Mouse (Mus musculus) yolk sac, embryonic 10.5 days (tissue): Measurements from ENCODE around the gene Prickle2.
A peak's percentile ranks its signal among the peaks of the same experiment; 100 is the strongest.

ENCODE experiments used
- DNase-seq: peaks from one replicate; pipeline ENCODE4 v3.0.0-alpha.2; 2017; ENCODE audit warnings: low spot score

Gene Prickle2

GRCm38 (mm10) chr6:92665530-92665989 lies 40.4 kb downstream of the Prickle2 start:
- DNase-seq = peak; percentile 29

- DNase-seq = no peak
Measured at GRCm38 (mm10) chr6:92663885-92664284, 42.1 kb downstream of the Prickle2 start.

GRCm38 (mm10) chr6:92663433-92663832 lies 42.5 kb downstream of the Prickle2 start:
- DNase-seq = no peak

GRCm38 (mm10) chr6:92649063-92649462 lies 56.9 kb downstream of the Prickle2 start:
- DNase-seq = no peak

- no peak for DNase-seq
Measured at GRCm38 (mm10) chr6:92648571-92648970, 57.4 kb downstream of the Prickle2 start.

- DNase-seq = no peak
Measured at GRCm38 (mm10) chr6:92642929-92643328, 63.0 kb downstream of the Prickle2 start.

GRCm38 (mm10) chr6:92641956-92642355 lies 64.0 kb downstream of the Prickle2 start:
- no peak for DNase-seq

- DNase-seq = no peak
Measured at GRCm38 (mm10) chr6:92640896-92641295, 65.1 kb downstream of the Prickle2 start.

GRCm38 (mm10) chr6:92636431-92636830 lies 69.5 kb downstream of the Prickle2 start:
- DNase-seq = no peak

GRCm38 (mm10) chr6:92634876-92635468 lies 71.0 kb downstream of the Prickle2 start:
- no peak for DNase-seq

- DNase-seq = no peak
Measured at GRCm38 (mm10) chr6:92630991-92631390, 75.0 kb downstream of the Prickle2 start.

GRCm38 (mm10) chr6:92627711-92628110 lies 78.2 kb downstream of the Prickle2 start:
- no peak for DNase-seq

GRCm38 (mm10) chr6:92627048-92627617 lies 78.8 kb downstream of the Prickle2 start:
- no peak for DNase-seq

- DNase-seq = no peak
Measured at GRCm38 (mm10) chr6:92625923-92626322, 80.0 kb downstream of the Prickle2 start.

- no peak for DNase-seq
Measured at GRCm38 (mm10) chr6:92624306-92624705, 81.6 kb downstream of the Prickle2 start.

- no peak for DNase-seq
Measured at GRCm38 (mm10) chr6:92617183-92617582, 88.8 kb downstream of the Prickle2 start.

GRCm38 (mm10) chr6:92614771-92615170 lies 91.2 kb downstream of the Prickle2 start:
- DNase-seq = no peak

- DNase-seq = no peak
Measured at GRCm38 (mm10) chr6:92612151-92612769, 93.7 kb downstream of the Prickle2 start.

GRCm38 (mm10) chr6:92609682-92610235 lies 96.2 kb downstream of the Prickle2 start:
- DNase-seq = no peak

GRCm38 (mm10) chr6:92609078-92609477 lies 96.9 kb downstream of the Prickle2 start:
- no peak for DNase-seq

GRCm38 (mm10) chr6:92605156-92605555 lies 100.8 kb downstream of the Prickle2 start:
- DNase-seq = no peak

- DNase-seq = no peak
Measured at GRCm38 (mm10) chr6:92596340-92596739, 109.6 kb downstream of the Prickle2 start.

- DNase-seq = no peak
Measured at GRCm38 (mm10) chr6:92589381-92590065, 116.4 kb downstream of the Prickle2 start.
